Mouse (Mus musculus): ENCODE results near the gene Tha1.

GRCm38 (mm10) chr11:117914531-117914930 lies 41.2 kb upstream of the Tha1 start:
- no peak for TF ChIP-seq CTCF (IDR thresholded peaks at IDR 0.05; ENCODE audit: insufficient read depth, low read depth, low read length)
- TF ChIP-seq POLR2A (IDR thresholded peaks at IDR 0.05; ENCODE audit: insufficient read depth, low read depth, low read length) = no peak

Data from olfactory bulb, adult 2 months (tissue).